Mouse (Mus musculus) kidney, embryonic 16.5 days (tissue): ENCODE results near the gene Ttc39d. TPM values are rescaled to one million over a fixed set of nuclear protein-coding genes. Genes with fewer than 3 reads are reported as not detected.
"Not testable (repeated sequence)": the region's sequence is repeated elsewhere in the genome, so short reads cannot be mapped to it uniquely, and the experiment has no call there.

Experiments used
- ATAC-seq: fragments of 200-750 bp; cut with Nextera tagmentation; 2 replicates; pipeline ENCODE4 v1.8.0; 2017; ENCODE audit warnings: moderate TSS enrichment; ENCODE audit not compliant: low FRiP score, low TSS enrichment
- H3K27ac ChIP-seq: fragments of 300-500 bp; sonication (generic); 2 replicates; pipeline ENCODE4 v1.5.1; 2014; ENCODE audit warnings: low read length
- H3K27me3 ChIP-seq: fragments of 300-500 bp; sonication (generic); 2 replicates; pipeline ENCODE4 v1.6.1; 2014; ENCODE audit warnings: low read length, control low read depth, mixed read lengths; ENCODE audit not compliant: insufficient read depth
- H3K36me3 ChIP-seq: fragments of 300-500 bp; sonication (generic); 2 replicates; pipeline ENCODE4 v1.6.1; 2014; ENCODE audit warnings: low read length, control low read depth, mixed read lengths; ENCODE audit not compliant: insufficient read depth
- H3K4me1 ChIP-seq: fragments of 300-500 bp; sonication (generic); 2 replicates; pipeline ENCODE4 v1.6.1; 2014; ENCODE audit warnings: low read length, control low read depth, mixed read lengths; ENCODE audit not compliant: insufficient read depth
- H3K4me2 ChIP-seq: fragments of 300-500 bp; sonication (generic); replicated peaks from 2 replicates; pipeline ENCODE4 v1.6.1; 2014; ENCODE audit warnings: low read depth, low read length
- H3K4me3 ChIP-seq: fragments of 300-500 bp; sonication (generic); 2 replicates; pipeline ENCODE4 v1.5.1; 2014; ENCODE audit warnings: mild to moderate bottlenecking, low read length
- H3K9ac ChIP-seq: fragments of 300-500 bp; sonication (generic); replicated peaks from 2 replicates; pipeline ENCODE4 v1.6.1; 2014; ENCODE audit warnings: low read length
- H3K9me3 ChIP-seq: fragments of 300-500 bp; sonication (generic); 2 replicates; pipeline ENCODE4 v1.6.1; 2016; ENCODE audit warnings: low read length, control low read depth
- WGBS: fragments of 180-500 bp; shearing (Covaris S2); extraction: QIAGEN DNeasy Blood & Tissue Kit; methylation state at CpG from one replicate; pipeline ENCODE4 v1.1.7; 2014; 5-methylcytosine and 5-hydroxymethylcytosine counted together
- polyA plus RNA-seq: library from polyadenylated mRNA; unstranded; fragments of >200 nt; fragmentation: Nextera tagmentation; extraction: Ambion mirVana; gene quantifications from 2 replicates; pipeline ENCODE4 v1.2.1, GENCODE M21; 2015

Gene Ttc39d
- polyA plus RNA-seq, 1 experiment from 2014 or later, result not detected

GRCm38 (mm10) chr17:80221890-80222628, 14.8 kb downstream of the Ttc39d start:
- Histone ChIP-seq H3K9me3 (no peaks in the 10 kb centered on the region), H3K4me1 (peaks cover 4% of the 10 kb centered on the region; the same call in 1 of the 2 replicates), H3K4me2 (no peak overlapping the region), H3K9ac (no peak overlapping the region), H3K4me3 (no peak overlapping the region), H3K27me3 (no peaks in the 10 kb centered on the region), H3K27ac (no peak overlapping the region), H3K36me3 (no peaks in the 10 kb centered on the region)
- WGBS, result 57% methylated on average over 3 of the region's 3 CpGs
- ATAC-seq, result no peak

GRCm38 (mm10) chr17:80223829-80224228, 16.6 kb downstream of the Ttc39d start:
- H3K27ac ChIP-seq, result peak overlapping the region; percentile 93
- H3K4me3 ChIP-seq, result peak overlapping the region; percentile 72
- peaks cover 4% of the 10 kb centered on the region; the same call in 1 of the 2 replicates for H3K4me1 ChIP-seq
- H3K9me3 ChIP-seq, result no peaks in the 10 kb centered on the region
- peak overlapping the region; percentile 75 for H3K4me2 ChIP-seq
- H3K27me3 ChIP-seq, result no peaks in the 10 kb centered on the region
- 0 out of 2 replicates have a peak, but pooled peaks cover 2% of the 10 kb centered on the region for H3K36me3 ChIP-seq
- WGBS, result 11% methylated on average over 9 of the region's 9 CpGs
- peak overlapping the region; percentile 79 for H3K9ac ChIP-seq
- ATAC-seq, result peak; percentile 44; the same call in 1 of the 2 replicates

GRCm38 (mm10) chr17:80224326-80225116, 17.3 kb downstream of the Ttc39d start, which contains the start of gene Gemin6:
Gene Gemin6, plus strand, starts transcription at chr17:80224441.
- H3K36me3 ChIP-seq, result 0 out of 2 replicates have a peak, but pooled peaks cover 2% of the 10 kb centered on the region
- H3K27me3 ChIP-seq, result no peaks in the 10 kb centered on the region
- peak within 1 kb of the TSS; percentile 72 for H3K4me3 ChIP-seq
- H3K4me1 ChIP-seq, result peaks cover 4% of the 10 kb centered on the region; the same call in 1 of the 2 replicates
- peak within 1 kb of the TSS; percentile 79 for H3K9ac ChIP-seq
- H3K27ac ChIP-seq, result peak within 1 kb of the TSS; percentile 93
- no peaks in the 10 kb centered on the region for H3K9me3 ChIP-seq
- peak within 1 kb of the TSS; percentile 75 for H3K4me2 ChIP-seq
- under 1% methylated on average over 33 of the region's 33 CpGs for WGBS
- ATAC-seq, result peak; percentile 99

- H3K27me3 ChIP-seq, H3K9me3 ChIP-seq, H3K36me3 ChIP-seq, H3K4me1 ChIP-seq, H3K27ac ChIP-seq: not testable (repeated sequence)
- 40% methylated on average over 4 of the region's 5 CpGs for WGBS
- peak overlapping the region; percentile 72 for H3K4me3 ChIP-seq
- H3K9ac ChIP-seq, result peak overlapping the region; percentile 79
- peak overlapping the region; percentile 75 for H3K4me2 ChIP-seq
- ATAC-seq, result 0 out of 2 replicates have a peak, but pooled peaks have one; percentile 21
Observed at GRCm38 (mm10) chr17:80225142-80225541, 17.9 kb downstream of the Ttc39d start.

- 78% methylated on average over 2 of the region's 2 CpGs for WGBS
- Histone ChIP-seq H3K9me3 (no peaks in the 10 kb centered on the region), H3K4me2 (no peak overlapping the region), H3K4me1 (peaks cover 4% of the 10 kb centered on the region; the same call in 1 of the 2 replicates), H3K36me3 (0 out of 2 replicates have a peak, but pooled peaks cover 2% of the 10 kb centered on the region), H3K4me3 (no peak overlapping the region), H3K27ac (no peak overlapping the region), H3K9ac (no peak overlapping the region), H3K27me3 (no peaks in the 10 kb centered on the region)
- ATAC-seq, result no peak
Observed at GRCm38 (mm10) chr17:80229396-80229795, 22.1 kb downstream of the Ttc39d start.

- no peak overlapping the region for H3K4me2 ChIP-seq
- H3K4me3 ChIP-seq, result no peak overlapping the region
- H3K36me3 ChIP-seq, result peaks cover 8% of the 10 kb centered on the region
- no peaks in the 10 kb centered on the region for H3K27me3 ChIP-seq
- H3K4me1 ChIP-seq, result no peaks in the 10 kb centered on the region; the same call in 1 of the 2 replicates
- ATAC-seq, result no peak
- 91% methylated on average over 5 of the region's 5 CpGs for WGBS
- no peak overlapping the region for H3K9ac ChIP-seq
- H3K9me3 ChIP-seq, result no peaks in the 10 kb centered on the region
- H3K27ac ChIP-seq, result no peak overlapping the region
Observed at GRCm38 (mm10) chr17:80233844-80234243, 26.6 kb downstream of the Ttc39d start.

- H3K4me3 ChIP-seq, result no peak overlapping the region
- H3K9ac ChIP-seq, result no peak overlapping the region
- ATAC-seq, result no peak
- H3K4me2 ChIP-seq, result no peak overlapping the region
- no peaks in the 10 kb centered on the region; the same call in 1 of the 2 replicates for H3K4me1 ChIP-seq
- H3K27me3 ChIP-seq, result no peaks in the 10 kb centered on the region
- 65% methylated on average over 7 of the region's 7 CpGs for WGBS
- H3K36me3 ChIP-seq, result peaks cover 7% of the 10 kb centered on the region
- H3K27ac ChIP-seq, result no peak overlapping the region
- no peaks in the 10 kb centered on the region for H3K9me3 ChIP-seq
Observed at GRCm38 (mm10) chr17:80234376-80234775, 27.1 kb downstream of the Ttc39d start.

- H3K27me3 ChIP-seq, result no peaks in the 10 kb centered on the region
Observed at GRCm38 (mm10) chr17:80235477-80235876, 28.2 kb downstream of the Ttc39d start.

GRCm38 (mm10) chr17:80236805-80237204, 29.5 kb downstream of the Ttc39d start:
- Histone ChIP-seq H3K27ac (no peak overlapping the region), H3K9ac (no peak overlapping the region), H3K4me3 (no peak overlapping the region), H3K4me2 (no peak overlapping the region), H3K27me3 (no peaks in the 10 kb centered on the region), H3K9me3 (no peaks in the 10 kb centered on the region), H3K4me1 (no peaks in the 10 kb centered on the region; the same call in 1 of the 2 replicates), H3K36me3 (peaks cover 14% of the 10 kb centered on the region)
- no peak for ATAC-seq
- WGBS, result 89% methylated on average over 3 of the region's 3 CpGs

More at GRCm38 (mm10) chr17:80235477-80235876, 28.2 kb downstream of the Ttc39d start:
- no peak overlapping the region for H3K4me3 ChIP-seq
- ATAC-seq, result no peak
- no peak overlapping the region for H3K9ac ChIP-seq
- peaks cover 11% of the 10 kb centered on the region for H3K36me3 ChIP-seq
- 75% methylated on average over 3 of the region's 3 CpGs for WGBS
- no peak overlapping the region for H3K4me2 ChIP-seq
- no peaks in the 10 kb centered on the region for H3K9me3 ChIP-seq
- H3K4me1 ChIP-seq, result no peaks in the 10 kb centered on the region; the same call in 1 of the 2 replicates
- H3K27ac ChIP-seq, result no peak overlapping the region
